Mouse (Mus musculus) limb, embryonic 14.5 days (tissue): ENCODE results near the gene Arhgap10. TPM values are rescaled to one million over a fixed set of nuclear protein-coding genes. Genes with fewer than 3 reads are reported as not detected.

Experiments used
- ATAC-seq: fragments of 200-750 bp; cut with Nextera tagmentation; 2 replicates; pipeline ENCODE4 v1.8.0; 2017; ENCODE audit warnings: low read depth, moderate number of reproducible peaks, moderate TSS enrichment; ENCODE audit not compliant: low FRiP score
- DNase-seq: peaks from one replicate; pipeline ENCODE4 v3.0.0-alpha.2; 2015; ENCODE audit warnings: low spot score
- H3K27ac ChIP-seq: fragments of 300-500 bp; sonication (generic); replicated peaks from 2 replicates; pipeline ENCODE4 v1.5.1; 2014; ENCODE audit warnings: low read depth, mild to moderate bottlenecking, low read length, moderate library complexity, mixed read lengths
- H3K27me3 ChIP-seq: fragments of 300-500 bp; sonication (generic); 2 replicates; pipeline ENCODE4 v1.6.1; 2014; ENCODE audit warnings: low read length, mixed read lengths; ENCODE audit not compliant: control insufficient read depth, insufficient read depth
- H3K36me3 ChIP-seq: fragments of 300-500 bp; sonication (generic); 2 replicates; pipeline ENCODE4 v1.6.1; 2014; ENCODE audit warnings: mild to moderate bottlenecking, low read length, moderate library complexity, mixed read lengths; ENCODE audit not compliant: control insufficient read depth, insufficient read depth
- H3K4me1 ChIP-seq: fragments of 300-500 bp; sonication (generic); 2 replicates; pipeline ENCODE4 v1.6.1; 2014; ENCODE audit warnings: antibody characterized with exemption, low read length, mixed read lengths; ENCODE audit not compliant: control insufficient read depth, insufficient read depth
- H3K4me2 ChIP-seq: fragments of 300-500 bp; sonication (generic); replicated peaks from 2 replicates; pipeline ENCODE4 v1.6.1; 2014; ENCODE audit warnings: low read depth, mild to moderate bottlenecking, low read length, moderate library complexity; ENCODE audit not compliant: severe bottlenecking
- H3K4me3 ChIP-seq: fragments of 300-500 bp; sonication (generic); replicated peaks from 2 replicates; pipeline ENCODE4 v1.5.1; 2014; ENCODE audit warnings: low read length
- H3K9ac ChIP-seq: fragments of 300-500 bp; sonication (generic); 2 replicates; pipeline ENCODE4 v1.6.1; 2014; ENCODE audit warnings: mild to moderate bottlenecking, low read depth, low read length, moderate library complexity; ENCODE audit not compliant: severe bottlenecking
- H3K9me3 ChIP-seq: fragments of 300-500 bp; sonication (generic); 2 replicates; pipeline ENCODE4 v1.6.1; 2016; ENCODE audit warnings: low read length; ENCODE audit not compliant: control insufficient read depth
- POLR2A ChIP-seq: fragments of 200-500 bp; IDR thresholded peaks from 2 replicates; pipeline ENCODE4 v1.8.0; 2012; ENCODE audit warnings: inconsistent platforms, mild to moderate bottlenecking, moderate library complexity, borderline replicate concordance; ENCODE audit not compliant: insufficient read depth, insufficient read length; ENCODE audit errors: extremely low read depth
- WGBS: fragments of 180-500 bp; shearing (Covaris S2); extraction: QIAGEN DNeasy Blood & Tissue Kit; methylation state at CpG from one replicate; pipeline ENCODE4 v1.1.7; 2014; 5-methylcytosine and 5-hydroxymethylcytosine counted together
- polyA plus RNA-seq, 2 experiments: library from polyadenylated mRNA; depleted of rRNA in 1 of 2; stranded (reverse) in 1 of 2; unstranded in 1 of 2; fragments of >200 nt; fragmentation: Nextera tagmentation in 1 of 2; extraction: Ambion mirVana in 1 of 2; gene quantifications; 2 replicates each; pipeline versions ENCODE4 v1.2.1 to v1.2.3; 2012 to 2014

Arhgap10 gene
- polyA plus RNA-seq, 2 experiments: 25.1 to 29.3 TPM

DNA sequence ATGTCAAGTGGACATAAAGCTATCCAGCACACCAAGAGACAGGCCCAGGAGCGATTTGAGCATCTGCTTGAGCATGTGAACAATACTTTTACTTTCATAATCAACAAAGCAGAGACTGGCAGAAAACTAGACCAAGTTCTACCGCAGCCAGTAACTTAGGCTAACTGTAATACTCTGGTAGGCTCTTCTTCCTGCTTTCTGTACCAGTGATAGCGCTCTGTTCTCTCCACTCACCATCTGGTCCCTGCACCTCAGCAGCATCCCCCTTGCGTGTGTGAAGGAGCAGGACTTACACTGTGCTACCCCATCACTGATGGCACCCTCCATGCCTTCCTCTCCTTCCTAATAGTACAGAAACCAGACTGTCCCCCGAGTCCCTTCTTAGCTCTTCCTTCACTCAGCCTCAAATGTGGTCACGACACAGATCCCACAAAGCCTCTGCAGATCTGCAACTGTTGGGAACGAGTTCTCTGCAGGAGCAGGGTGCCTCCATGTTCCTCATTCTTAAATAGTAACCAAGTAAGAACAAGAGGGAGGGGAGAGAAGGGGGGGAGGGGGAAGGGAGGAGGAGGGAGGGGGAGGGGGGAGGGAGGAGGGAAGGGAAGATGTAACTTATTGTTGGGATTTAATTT, 235.0 kb downstream of the Arhgap10 start:
- WGBS: 90% methylated on average over 7 of the region's 7 CpGs
- H3K27ac ChIP-seq: no peak overlapping the region

DNA sequence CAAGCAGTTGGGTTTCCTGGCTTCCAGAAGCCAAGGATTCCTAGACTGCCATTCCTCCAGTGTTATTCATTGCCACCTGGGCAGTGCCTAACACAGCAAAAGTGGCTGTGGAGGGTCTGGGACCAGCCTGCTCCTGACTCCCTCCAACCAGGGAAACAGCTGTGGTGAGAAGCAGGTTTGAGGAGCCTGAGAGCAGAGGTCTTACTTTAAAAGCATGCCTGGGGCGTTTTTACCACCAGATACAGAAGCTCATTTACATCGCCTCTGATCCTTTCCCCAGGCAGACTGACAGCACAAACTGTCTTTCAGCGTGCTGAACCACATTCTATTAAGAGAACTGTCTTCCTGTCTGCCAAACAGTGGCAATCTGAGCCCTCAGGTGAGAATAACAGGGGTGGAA, 237.8 kb downstream of the Arhgap10 start:
- no peak overlapping the region for H3K4me2 ChIP-seq
- H3K4me3 ChIP-seq: no peak overlapping the region
- H3K9me3 ChIP-seq: no peaks in the 10 kb centered on the region
- H3K9ac ChIP-seq: no peak overlapping the region
- DNase-seq: peak; percentile 14
- H3K27me3 ChIP-seq: no peaks in the 10 kb centered on the region
- TF ChIP-seq POLR2A: no peak
- no peak overlapping the region for H3K27ac ChIP-seq
- peak; percentile 26; the same call in 1 of the 2 replicates for ATAC-seq
- H3K36me3 ChIP-seq: 0 out of 2 replicates have a peak, but pooled peaks cover 7% of the 10 kb centered on the region
- H3K4me1 ChIP-seq: 0 out of 2 replicates have a peak, but pooled peaks cover 4% of the 10 kb centered on the region
- WGBS: 14% methylated on average over 3 of the region's 3 CpGs

More for the DNA sequence above, 235.0 kb downstream of the Arhgap10 start:
- ATAC-seq (no peak), DNase-seq (no peak)
- Histone ChIP-seq H3K9ac (no peak overlapping the region), H3K27me3 (no peaks in the 10 kb centered on the region), H3K9me3 (no peaks in the 10 kb centered on the region), H3K36me3 (no peaks in the 10 kb centered on the region), H3K4me3 (no peak overlapping the region), H3K4me1 (0 out of 2 replicates have a peak, but pooled peaks cover 4% of the 10 kb centered on the region), H3K4me2 (no peak overlapping the region)
- no peak for TF ChIP-seq POLR2A

DNA sequence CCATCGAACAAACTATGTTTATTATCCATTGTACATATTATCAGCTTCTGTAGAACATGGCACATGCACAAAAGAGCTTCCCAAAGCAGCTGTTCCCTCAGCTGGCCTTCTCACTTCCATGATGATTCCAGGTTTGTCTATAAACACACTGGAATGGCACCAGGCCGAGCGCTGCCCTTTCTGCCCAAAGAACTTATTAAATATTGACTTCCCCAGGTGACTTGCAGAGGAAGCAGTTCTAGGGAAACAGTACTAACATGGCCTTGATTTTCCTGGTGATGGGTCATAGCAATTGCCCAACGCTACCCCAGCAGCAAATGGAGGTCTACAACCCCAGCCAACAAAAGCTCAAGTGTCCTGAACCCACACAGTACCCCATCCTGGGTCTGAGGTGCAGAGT, 239.5 kb downstream of the Arhgap10 start:
- no peak overlapping the region for H3K4me2 ChIP-seq
- 88% methylated on average over 4 of the region's 4 CpGs for WGBS
- 0 out of 2 replicates have a peak, but pooled peaks cover 7% of the 10 kb centered on the region for H3K36me3 ChIP-seq
- DNase-seq (no peak), ATAC-seq (no peak)
- no peaks in the 10 kb centered on the region for H3K9me3 ChIP-seq
- H3K9ac ChIP-seq: no peak overlapping the region
- no peak for TF ChIP-seq POLR2A
- 0 out of 2 replicates have a peak, but pooled peaks cover 4% of the 10 kb centered on the region for H3K4me1 ChIP-seq
- H3K27ac ChIP-seq: no peak overlapping the region
- H3K4me3 ChIP-seq: no peak overlapping the region
- H3K27me3 ChIP-seq: no peaks in the 10 kb centered on the region

DNA sequence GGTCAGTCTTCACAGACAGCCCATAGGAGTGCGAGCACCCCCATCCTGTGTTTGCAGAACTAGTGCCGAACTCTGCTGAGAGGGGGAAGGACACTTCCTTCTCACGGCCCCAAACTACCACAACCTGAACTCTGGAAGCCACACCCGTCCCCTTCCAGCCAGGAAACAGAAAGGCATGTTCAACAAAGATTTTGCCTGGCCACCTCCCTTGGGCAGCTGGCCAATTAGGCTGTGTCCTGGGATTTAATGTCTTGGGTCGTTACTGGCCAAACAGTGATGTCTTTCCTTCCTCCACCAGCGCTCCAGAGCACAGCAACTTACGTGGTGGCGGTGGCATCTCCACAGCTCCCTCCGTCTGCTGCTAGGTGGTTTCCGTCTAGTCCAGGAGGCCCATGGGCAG, 240.9 kb downstream of the Arhgap10 start:
- Histone ChIP-seq H3K9me3 (no peaks in the 10 kb centered on the region), H3K9ac (no peak overlapping the region), H3K4me3 (no peak overlapping the region), H3K4me1 (0 out of 2 replicates have a peak, but pooled peaks cover 4% of the 10 kb centered on the region), H3K27ac (no peak overlapping the region), H3K4me2 (no peak overlapping the region), H3K27me3 (no peaks in the 10 kb centered on the region), H3K36me3 (0 out of 2 replicates have a peak, but pooled peaks cover 7% of the 10 kb centered on the region)
- WGBS: 83% methylated on average over 10 of the region's 10 CpGs
- TF ChIP-seq POLR2A: no peak
- ATAC-seq (no peak), DNase-seq (no peak)

DNA sequence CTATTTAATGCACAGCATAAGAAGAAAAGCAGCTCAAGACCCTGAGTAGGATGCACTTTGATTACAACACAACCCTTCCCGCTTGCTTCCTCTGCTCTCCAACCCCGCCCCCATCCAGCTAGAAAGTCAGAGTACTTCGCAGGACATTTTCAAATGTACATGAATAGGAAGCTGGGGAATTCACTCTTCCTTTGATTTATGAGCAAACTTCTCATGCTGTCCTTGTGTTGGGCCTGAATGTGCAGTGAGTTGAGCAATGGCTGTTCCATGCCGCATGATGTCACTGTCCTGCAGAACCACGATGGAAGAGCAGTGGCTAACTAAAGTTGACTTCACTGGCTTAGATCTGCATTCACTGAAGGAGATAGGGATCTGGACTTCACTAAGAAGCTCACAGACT, 242.2 kb downstream of the Arhgap10 start:
- H3K4me1 ChIP-seq: 0 out of 2 replicates have a peak, but pooled peaks cover 4% of the 10 kb centered on the region
- WGBS: 91% methylated on average over 5 of the region's 5 CpGs
- no peak for DNase-seq
- no peaks in the 10 kb centered on the region for H3K9me3 ChIP-seq
- no peaks in the 10 kb centered on the region for H3K27me3 ChIP-seq
- H3K36me3 ChIP-seq: 0 out of 2 replicates have a peak, but pooled peaks cover 8% of the 10 kb centered on the region
- no peak overlapping the region for H3K9ac ChIP-seq
- TF ChIP-seq POLR2A: no peak
- no peak overlapping the region for H3K4me2 ChIP-seq
- no peak overlapping the region for H3K4me3 ChIP-seq
- ATAC-seq: no peak
- no peak overlapping the region for H3K27ac ChIP-seq
